Mouse (Mus musculus) T-cell, adult 66 days (primary cell): Measurements from ENCODE around the gene Ankrd26. TPM values are rescaled to one million over a fixed set of nuclear protein-coding genes. Genes with fewer than 3 reads are reported as not detected.

Source experiments
- total RNA-seq, 2 experiments: library from RNA; stranded (reverse); gene quantifications; 3 replicates in 1 of 2; 4 replicates in 1 of 2; pipeline ENCODE4 v1.2.4; 2023

Ankrd26 gene
- total RNA-seq = 10 to 100 TPM; 13.2 to 16.2 TPM

GRCm38 (mm10) chr6:118561745-118562609 is at the start of gene Ankrd26:
Gene Ankrd26, minus strand, starts transcription at chr6:118562226.

DNA sequence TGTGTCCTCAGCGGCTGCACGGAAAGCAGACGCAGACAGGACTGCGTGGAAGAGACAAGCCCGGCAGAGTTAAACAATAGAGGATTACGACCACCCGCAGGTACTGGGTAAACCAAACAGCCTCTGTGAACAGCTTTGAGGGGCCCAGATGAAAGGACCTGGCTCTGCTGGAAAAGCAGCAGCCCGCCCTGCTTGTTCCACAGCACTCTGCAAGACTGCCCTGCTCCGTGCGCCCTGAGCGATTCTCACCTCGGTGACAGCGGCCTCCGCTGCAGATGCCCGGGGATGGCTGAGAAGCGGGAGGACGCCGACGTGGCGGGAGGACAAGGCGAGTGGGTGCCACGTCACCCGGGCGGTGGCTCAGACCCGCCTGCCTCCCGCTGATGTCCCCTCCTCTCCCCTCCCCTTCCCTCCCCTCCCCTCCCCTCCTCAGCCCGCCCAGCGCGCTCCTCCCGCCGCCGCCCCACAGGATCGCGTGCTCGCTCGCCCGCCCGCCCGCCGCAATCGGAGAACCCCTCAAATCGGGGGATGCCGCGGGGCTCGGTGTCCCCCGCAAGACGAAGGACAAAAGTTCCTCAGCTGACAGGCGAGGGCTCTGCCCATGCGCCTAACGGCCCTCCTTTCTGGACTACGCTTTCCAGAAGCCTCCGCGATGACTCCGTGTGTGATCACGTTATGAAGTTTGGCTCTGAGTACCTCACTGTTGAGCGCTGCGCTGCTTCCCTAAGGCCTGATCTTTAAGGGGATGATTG is 82.9 kb downstream of the Ankrd26 start, which contains the start of gene Zfp9:
Gene Zfp9 (minus strand): TSS at position 364 of the 752 bp plus-strand sequence.

GRCm38 (mm10) chr6:118455042-118455631 is 106.9 kb downstream of the Ankrd26 start, which contains the start of gene Zfp248:
Gene Zfp248, minus strand, starts transcription at chr6:118455528.

Other genes starting within 250 kb of the Ankrd26 start
- 10 to 100 TPM; 55.6 to 59.4 TPM for gene Bms1, start 142.8 kb downstream of the Ankrd26 start, total RNA-seq
- gene Zfp248, start 106.7 kb downstream of the Ankrd26 start, total RNA-seq = 1 to 10 TPM; 1.7 to 2.9 TPM
- gene Zfp9, start 82.9 kb downstream of the Ankrd26 start, total RNA-seq = not detected